Mouse (Mus musculus): ENCODE measurements around the gene Adgrb3.
A peak's percentile ranks its signal among the peaks of the same experiment; 100 is the strongest.
"Not testable (repeated sequence)": the region's sequence is repeated elsewhere in the genome, so short reads cannot be mapped to it uniquely, and the experiment has no call there.

Adgrb3 gene

GRCm38 (mm10) chr1:25107500-25108101 is 721.9 kb downstream of the Adgrb3 start:
- DNase-seq (ENCODE audit: low spot score in 2 of 2), result no peak

GRCm38 (mm10) chr1:25106679-25107078 is 722.8 kb downstream of the Adgrb3 start:
- DNase-seq (ENCODE audit: low spot score in 2 of 2), result no peak

GRCm38 (mm10) chr1:25105367-25105766 is 724.1 kb downstream of the Adgrb3 start:
- peak in 1 of 2 experiments; percentile 58 for DNase-seq (ENCODE audit: low spot score in 2 of 2)

GRCm38 (mm10) chr1:25088010-25088719 is 741.3 kb downstream of the Adgrb3 start:
- no peak for DNase-seq (ENCODE audit: low spot score in 2 of 2)

GRCm38 (mm10) chr1:25085616-25086372 is 743.7 kb downstream of the Adgrb3 start:
- peak in 1 of 2 experiments; percentile 25 for DNase-seq (ENCODE audit: low spot score in 2 of 2)

GRCm38 (mm10) chr1:25082377-25082776 is 747.1 kb downstream of the Adgrb3 start:
- DNase-seq (ENCODE audit: low spot score in 2 of 2), result no peak

- no peak for DNase-seq (ENCODE audit: low spot score in 2 of 2)
Measured at GRCm38 (mm10) chr1:25081265-25081849, 748.1 kb downstream of the Adgrb3 start.

GRCm38 (mm10) chr1:25079395-25079794 is 750.1 kb downstream of the Adgrb3 start:
- no peak for DNase-seq (ENCODE audit: low spot score in 2 of 2)

- no peak for DNase-seq (ENCODE audit: low spot score in 2 of 2)
Measured at GRCm38 (mm10) chr1:25075952-25076351, 753.6 kb downstream of the Adgrb3 start.

- no peak for DNase-seq (ENCODE audit: low spot score in 2 of 2)
Measured at GRCm38 (mm10) chr1:25063964-25064363, 765.5 kb downstream of the Adgrb3 start.

- DNase-seq (ENCODE audit: low spot score in 2 of 2), result no peak
Measured at GRCm38 (mm10) chr1:25060935-25061334, 768.6 kb downstream of the Adgrb3 start.

- DNase-seq (ENCODE audit: low spot score in 2 of 2), result no peak
Measured at GRCm38 (mm10) chr1:25060191-25060590, 769.3 kb downstream of the Adgrb3 start.

GRCm38 (mm10) chr1:25057656-25058055 is 771.9 kb downstream of the Adgrb3 start:
- no peak for DNase-seq (ENCODE audit: low spot score in 2 of 2)

GRCm38 (mm10) chr1:25057212-25057611 is 772.3 kb downstream of the Adgrb3 start:
- DNase-seq (ENCODE audit: low spot score in 2 of 2), result no peak

GRCm38 (mm10) chr1:25042091-25042490 is 787.4 kb downstream of the Adgrb3 start:
- no peak for DNase-seq (ENCODE audit: low spot score in 2 of 2)

GRCm38 (mm10) chr1:25034161-25034560 is 795.3 kb downstream of the Adgrb3 start:
- no peak for DNase-seq (ENCODE audit: low spot score in 2 of 2)

GRCm38 (mm10) chr1:25033155-25034095 is 796.1 kb downstream of the Adgrb3 start:
- peak in 1 of 2 experiments; percentile 36 for DNase-seq (ENCODE audit: low spot score in 2 of 2)

- no peak for DNase-seq (ENCODE audit: low spot score in 2 of 2)
Measured at GRCm38 (mm10) chr1:25023156-25023555, 806.4 kb downstream of the Adgrb3 start.

- not testable (repeated sequence) for DNase-seq (ENCODE audit: low spot score in 2 of 2)
Measured at GRCm38 (mm10) chr1:25017851-25018250, 811.7 kb downstream of the Adgrb3 start.
